Mouse (Mus musculus) cerebellum, adult 18-20 months (tissue): ENCODE data around the gene Speg.

Experiments
- DNase-seq, 2 experiments: peaks; one replicate each; pipeline ENCODE4 v3.0.0; 2021

Gene Speg

DNA sequence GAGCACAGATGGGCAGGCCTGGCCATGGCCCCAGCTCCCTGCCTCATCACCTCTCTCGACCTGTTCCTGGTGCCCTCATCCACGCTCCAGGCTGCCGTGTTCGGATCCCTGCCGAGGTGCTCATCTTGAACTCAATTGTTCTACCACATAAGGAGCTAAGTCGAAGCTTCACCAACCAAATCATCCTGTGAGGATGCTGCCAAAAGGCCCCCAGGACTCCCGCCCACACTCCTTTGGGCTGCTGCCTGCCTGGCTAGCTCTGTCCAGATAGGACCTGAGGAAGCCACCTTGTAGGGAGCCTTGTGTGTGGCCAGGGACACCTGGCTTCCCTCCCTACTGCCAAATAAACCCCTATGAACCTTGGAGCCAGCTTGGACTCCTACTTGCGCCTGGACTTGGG lies 67.7 kb downstream of the Speg start:
- peak; percentile 88 to 91 for DNase-seq

DNA sequence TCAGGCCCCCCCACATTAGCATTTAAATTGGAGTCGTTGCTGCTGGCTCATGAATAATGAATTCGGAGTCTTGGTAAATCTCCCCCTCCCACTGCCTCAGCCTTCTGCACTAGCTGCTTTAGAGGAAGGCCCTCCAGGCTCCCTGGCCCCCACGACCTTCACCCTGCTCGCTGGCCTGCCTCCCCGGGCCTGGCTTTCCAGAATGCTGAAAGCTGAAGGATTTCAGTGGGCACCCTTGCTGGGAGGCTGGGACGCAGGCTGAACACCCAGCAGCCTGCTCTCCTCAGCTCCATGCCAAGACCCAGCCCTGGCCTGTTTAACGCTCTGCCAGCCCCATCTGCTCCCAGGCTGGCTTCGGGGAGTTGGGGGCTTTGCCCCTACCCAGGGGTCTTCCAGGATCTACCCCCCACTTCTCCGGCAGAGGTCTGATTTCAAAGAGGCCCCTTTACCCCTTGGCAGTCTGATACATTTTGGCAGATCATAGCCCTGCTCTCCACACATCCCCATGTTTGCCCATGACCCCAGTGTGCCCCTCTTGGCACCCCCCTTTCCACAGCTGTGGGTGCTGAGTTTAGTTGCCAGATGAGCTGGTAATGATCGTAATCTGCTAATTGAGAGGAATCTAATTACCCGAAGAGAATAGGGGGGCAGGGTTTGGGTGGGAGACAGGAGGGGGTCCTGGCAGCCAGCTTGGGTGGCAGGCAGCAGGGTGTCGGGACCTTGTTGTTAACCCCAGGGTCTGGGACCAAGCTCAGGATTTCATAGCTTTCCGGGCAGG lies 68.3 kb downstream of the Speg start:
- DNase-seq, result peak; percentile 71 to 74

GRCm38 (mm10) chr1:75444208-75444607 lies 69.1 kb downstream of the Speg start:
- DNase-seq, result peak in 1 of 2 experiments; percentile 45

GRCm38 (mm10) chr1:75445141-75445701 lies 70.1 kb downstream of the Speg start:
- DNase-seq, result peak; percentile 51 to 57

- DNase-seq, result peak; percentile 89 to 91
These were observed 70.9 kb downstream of the Speg start for GRCm38 (mm10) chr1:75445751-75446611.

GRCm38 (mm10) chr1:75446656-75447055 lies 71.6 kb downstream of the Speg start:
- DNase-seq, result no peak

DNA sequence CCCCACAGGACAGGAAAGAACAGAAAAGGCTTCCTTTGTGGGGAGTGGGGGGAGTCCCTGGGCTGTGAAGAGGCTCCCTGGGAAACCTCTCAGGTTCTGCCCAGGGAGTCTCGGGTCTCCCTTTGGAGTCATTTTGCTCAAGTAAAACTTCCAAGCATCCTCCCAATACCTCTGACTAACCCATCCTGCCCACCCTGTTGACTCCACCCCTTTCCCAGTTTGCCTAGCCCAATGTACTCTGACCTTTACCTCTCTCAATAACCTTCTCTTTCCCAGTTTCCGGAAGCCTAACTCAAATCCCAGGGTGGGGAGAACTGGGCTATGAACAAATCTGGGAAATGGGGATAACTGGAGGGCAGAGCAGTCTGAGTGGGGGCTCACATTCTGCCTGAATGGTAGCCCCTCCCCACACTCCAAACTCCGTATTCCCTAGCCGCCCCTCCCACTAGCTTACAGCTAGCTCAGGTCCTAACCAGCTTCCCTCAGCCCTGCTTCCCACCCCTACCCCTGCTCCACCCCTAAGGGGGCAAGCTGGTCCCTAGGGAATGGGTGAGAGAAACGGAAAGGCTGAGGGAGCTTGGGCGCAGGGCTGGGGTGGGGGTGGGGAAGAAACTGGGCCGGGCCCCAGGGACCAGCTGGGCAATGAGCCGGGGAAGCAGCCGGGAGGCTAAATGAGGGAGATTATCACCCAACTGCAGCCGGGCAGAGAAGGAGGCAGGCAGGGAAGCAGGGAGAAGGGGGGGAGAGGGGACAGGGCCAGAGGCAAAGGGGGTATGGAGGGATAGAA lies 72.4 kb downstream of the Speg start:
- DNase-seq, result no peak

GRCm38 (mm10) chr1:75448052-75448431 lies 72.9 kb downstream of the Speg start:
- DNase-seq, result no peak

DNA sequence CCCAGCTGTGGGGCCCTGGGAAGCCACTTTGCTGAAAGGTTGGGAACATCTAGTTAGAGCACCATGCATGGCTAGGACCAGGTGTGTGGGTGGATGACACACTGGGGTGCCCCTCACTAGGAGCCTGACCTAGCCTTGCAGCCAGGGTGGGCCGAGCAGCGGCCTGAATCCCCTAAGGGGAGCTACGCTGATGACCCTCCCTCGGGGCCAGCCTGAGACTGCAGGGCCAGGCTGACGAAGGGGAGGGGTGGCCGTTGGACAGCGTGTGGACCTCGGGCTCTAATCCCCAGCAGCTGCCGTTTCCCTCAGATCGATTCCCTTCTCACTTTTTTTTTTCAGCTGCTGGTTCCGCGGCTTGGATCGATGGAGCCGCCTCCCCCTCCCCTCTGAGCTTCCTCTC lies 73.8 kb downstream of the Speg start:
- DNase-seq, result no peak

GRCm38 (mm10) chr1:75449377-75450135 lies 74.5 kb downstream of the Speg start:
- no peak for DNase-seq

- no peak for DNase-seq
These were observed 75.4 kb downstream of the Speg start, which contains the start of gene Asic4 for GRCm38 (mm10) chr1:75450314-75451005. Asic4 (plus strand) TSS chr1:75450436.

DNA sequence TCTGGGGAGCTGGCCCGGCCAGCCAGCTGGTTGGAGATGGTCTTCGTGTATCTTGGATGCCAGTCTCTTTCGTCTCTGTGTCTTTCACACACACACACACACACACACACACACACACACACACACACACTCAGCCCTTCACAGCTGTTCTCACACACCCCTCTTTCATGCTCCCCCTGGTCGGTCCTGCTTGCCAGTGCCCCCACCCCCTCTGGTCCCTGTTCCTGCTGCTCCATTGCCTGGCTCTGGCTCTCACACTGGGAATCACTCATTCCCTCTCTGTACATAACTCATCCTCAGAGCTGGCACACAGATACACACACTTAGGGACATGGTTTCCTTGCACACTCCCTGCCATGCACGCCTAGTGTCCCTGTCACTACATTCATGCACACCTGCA lies 76.8 kb downstream of the Speg start:
- no peak for DNase-seq

- DNase-seq, result no peak
These were observed 80.3 kb downstream of the Speg start for GRCm38 (mm10) chr1:75455433-75455832.

DNA sequence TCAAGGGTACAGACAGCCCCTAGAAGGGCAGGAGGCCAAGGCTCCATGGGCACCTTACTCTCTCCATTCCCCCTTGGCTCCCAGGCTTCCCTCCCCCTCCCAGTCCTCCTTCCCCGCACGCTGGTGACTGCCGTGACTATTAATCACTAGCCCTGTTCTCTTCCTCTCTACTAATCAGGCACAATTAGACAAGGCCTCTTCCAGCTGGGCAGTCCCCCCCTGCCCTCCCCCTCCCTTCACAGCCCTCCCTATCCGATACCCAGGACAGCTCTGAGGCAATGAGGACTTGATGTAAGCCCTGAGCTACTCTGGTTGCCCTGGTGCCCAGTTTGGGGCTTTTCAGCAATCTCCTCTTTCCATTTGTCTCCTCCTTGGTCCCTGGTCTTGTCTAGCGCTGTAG lies 80.9 kb downstream of the Speg start:
- no peak for DNase-seq

DNA sequence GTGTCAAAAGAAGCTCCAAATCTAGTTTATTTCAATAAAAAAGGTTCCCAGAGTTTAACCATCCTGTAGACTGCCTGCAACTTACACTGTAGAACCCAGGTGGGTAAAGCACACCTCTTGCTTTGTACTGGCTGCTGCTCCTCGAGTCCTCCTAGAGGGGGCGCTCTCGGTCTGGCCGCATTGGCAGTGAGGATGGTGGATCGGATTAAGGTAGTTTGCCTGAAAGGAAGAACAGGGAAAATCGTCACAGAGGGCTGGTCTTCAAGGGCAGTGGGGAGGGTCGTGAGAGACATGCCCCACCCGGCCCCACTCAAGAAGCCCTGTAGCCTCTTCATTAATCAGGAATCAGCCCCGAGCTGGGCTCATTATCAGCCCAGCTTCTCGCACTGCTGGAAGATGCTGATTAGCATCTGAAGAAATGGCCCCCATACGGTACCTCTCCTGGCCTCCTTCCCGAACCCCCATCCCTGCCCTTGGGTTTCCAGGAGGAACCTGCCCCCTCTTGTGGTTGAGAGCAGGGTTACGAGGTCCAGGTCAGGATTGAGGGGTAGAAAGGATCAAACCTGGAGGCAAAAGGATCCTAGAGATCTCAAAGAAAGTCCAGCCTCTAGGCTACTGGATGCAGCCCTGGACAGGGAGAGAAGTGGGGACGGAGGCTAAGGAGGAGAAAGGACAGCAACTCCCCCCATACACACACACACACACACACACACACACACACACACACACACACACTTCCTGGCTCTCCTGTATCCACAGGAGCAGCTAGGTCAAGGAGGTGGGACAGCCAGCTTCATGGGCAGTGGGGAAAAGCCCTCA lies 81.9 kb downstream of the Speg start:
- DNase-seq, result peak in 1 of 2 experiments; percentile 53

GRCm38 (mm10) chr1:75457710-75458024 lies 82.6 kb downstream of the Speg start:
- DNase-seq, result no peak

- DNase-seq, result peak; percentile 45 to 51
These were observed 83.1 kb downstream of the Speg start for GRCm38 (mm10) chr1:75458025-75458788.

GRCm38 (mm10) chr1:75458789-75459684 lies 83.9 kb downstream of the Speg start:
- DNase-seq, result peak in 1 of 2 experiments; percentile 44

GRCm38 (mm10) chr1:75460297-75460696 lies 85.2 kb downstream of the Speg start:
- no peak for DNase-seq
